Mouse (Mus musculus): Measurements from ENCODE around the gene Fpgs. TPM values are rescaled to one million over a fixed set of nuclear protein-coding genes. Genes with fewer than 3 reads are reported as not detected.
A peak's percentile ranks its signal among the peaks of the same experiment; 100 is the strongest.

The Fpgs gene
- polyA plus RNA-seq, 1 experiment from 2014 or later, result 29.5 TPM

DNA sequence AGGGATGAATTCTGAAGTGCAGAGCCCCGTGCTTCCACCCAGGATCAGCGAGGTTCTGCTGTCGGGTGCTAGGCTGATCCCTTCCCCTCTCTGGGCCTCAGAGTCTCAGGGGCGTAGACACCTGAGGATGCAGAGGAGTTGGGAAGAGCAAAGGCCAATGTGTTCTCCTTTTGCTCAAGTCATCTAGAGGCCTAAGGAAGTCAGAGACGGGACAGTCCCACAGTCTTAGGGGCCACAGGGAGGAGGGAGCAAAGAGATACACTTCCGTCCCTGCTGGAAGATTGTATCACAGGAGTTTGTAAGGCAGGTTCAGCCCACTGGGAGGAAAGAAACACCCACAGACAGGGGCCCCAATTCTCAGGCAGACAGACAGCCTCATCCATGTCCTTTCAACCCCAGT lies 18.1 kb upstream of the Fpgs start:
- no peak for DNase-seq (ENCODE audit: extremely low spot score, low spot score)
- Histone ChIP-seq H3K36me3 (replicated peaks) (no peaks in the 10 kb centered on the region), H3K4me1 (peaks cover 26% of the 10 kb centered on the region), H3K9me3 (no peaks in the 10 kb centered on the region; the same call in 1 of the 2 replicates), H3K27ac (no peak overlapping the region; the same call in 1 of the 2 replicates), H3K27me3 (ENCODE audit: poor library complexity, severe bottlenecking) (no peaks in the 10 kb centered on the region), H3K4me3 (no peak overlapping the region)
- 61% methylated on average over 6 of the region's 6 CpGs for WGBS

- H3K27ac ChIP-seq, result peak within 1 kb of the TSS; percentile 61
- no peak for DNase-seq (ENCODE audit: extremely low spot score, low spot score)
- H3K9me3 ChIP-seq, result no peaks in the 10 kb centered on the region; the same call in 1 of the 2 replicates
- no peaks in the 10 kb centered on the region for H3K36me3 ChIP-seq (replicated peaks)
- H3K4me1 ChIP-seq, result peaks cover 24% of the 10 kb centered on the region
- WGBS, result 66% methylated on average over 8 of the region's 8 CpGs
- no peaks in the 10 kb centered on the region for H3K27me3 ChIP-seq (ENCODE audit: poor library complexity, severe bottlenecking)
- H3K4me3 ChIP-seq, result no peak within 1 kb of the TSS
These were observed 16.8 kb upstream of the Fpgs start, which contains the start of gene Sh2d3c for GRCm38 (mm10) chr2:32720681-32721229. Sh2d3c (plus strand) TSS chr2:32721055.

DNA sequence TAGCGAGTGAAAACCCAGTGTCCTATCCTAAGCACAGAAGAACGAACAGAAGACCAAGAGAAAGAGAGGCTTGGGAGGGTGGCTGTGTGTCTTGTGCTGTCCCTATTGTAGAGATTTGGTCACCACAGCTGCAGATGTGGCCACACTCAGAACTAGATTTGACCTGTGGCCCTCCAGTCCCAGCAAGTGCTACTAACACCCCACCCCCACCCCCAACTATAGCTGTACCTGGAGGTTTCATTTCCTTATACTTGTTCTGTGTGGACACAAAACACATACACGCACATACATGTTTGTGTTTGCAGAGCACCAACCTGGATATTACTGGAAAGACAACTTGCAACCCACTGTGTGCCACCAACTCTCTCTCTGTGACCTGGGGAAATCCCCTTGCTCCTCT lies 16.1 kb upstream of the Fpgs start:
- H3K4me3 ChIP-seq, result no peak overlapping the region
- DNase-seq (ENCODE audit: extremely low spot score, low spot score), result no peak
- H3K27ac ChIP-seq, result no peak overlapping the region
- peaks cover 24% of the 10 kb centered on the region for H3K4me1 ChIP-seq
- 94% methylated on average over 3 of the region's 3 CpGs for WGBS
- H3K9me3 ChIP-seq, result no peaks in the 10 kb centered on the region; the same call in 1 of the 2 replicates
- H3K27me3 ChIP-seq (ENCODE audit: poor library complexity, severe bottlenecking), result no peaks in the 10 kb centered on the region
- no peaks in the 10 kb centered on the region for H3K36me3 ChIP-seq (replicated peaks)

DNA sequence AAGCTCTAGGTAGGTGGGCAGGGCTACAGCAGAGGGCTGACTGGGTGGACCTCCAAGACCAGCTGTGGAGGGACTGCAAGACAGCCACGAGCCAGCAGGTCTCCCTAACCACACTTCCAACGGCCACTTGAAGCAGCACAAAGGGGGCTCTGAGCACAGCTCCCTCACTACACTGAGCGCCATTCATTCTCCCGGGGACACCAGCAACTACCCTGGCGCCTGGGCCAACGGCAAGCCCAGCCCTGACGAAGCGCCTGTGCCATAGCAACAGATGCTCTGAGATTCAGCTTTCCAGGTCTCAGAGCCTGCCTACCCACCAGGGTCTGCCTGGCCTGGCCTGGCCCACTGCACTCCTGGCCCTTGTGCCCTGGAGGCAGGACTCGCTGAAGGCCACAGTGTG lies 14.8 kb upstream of the Fpgs start:
- Histone ChIP-seq H3K4me3 (no peak overlapping the region), H3K36me3 (replicated peaks) (no peaks in the 10 kb centered on the region), H3K9me3 (no peaks in the 10 kb centered on the region; the same call in 1 of the 2 replicates), H3K27me3 (ENCODE audit: poor library complexity, severe bottlenecking) (no peaks in the 10 kb centered on the region), H3K27ac (peak overlapping the region; percentile 56), H3K4me1 (peaks cover 36% of the 10 kb centered on the region)
- no peak for DNase-seq (ENCODE audit: extremely low spot score, low spot score)
- WGBS, result 49% methylated on average over 9 of the region's 9 CpGs

DNA sequence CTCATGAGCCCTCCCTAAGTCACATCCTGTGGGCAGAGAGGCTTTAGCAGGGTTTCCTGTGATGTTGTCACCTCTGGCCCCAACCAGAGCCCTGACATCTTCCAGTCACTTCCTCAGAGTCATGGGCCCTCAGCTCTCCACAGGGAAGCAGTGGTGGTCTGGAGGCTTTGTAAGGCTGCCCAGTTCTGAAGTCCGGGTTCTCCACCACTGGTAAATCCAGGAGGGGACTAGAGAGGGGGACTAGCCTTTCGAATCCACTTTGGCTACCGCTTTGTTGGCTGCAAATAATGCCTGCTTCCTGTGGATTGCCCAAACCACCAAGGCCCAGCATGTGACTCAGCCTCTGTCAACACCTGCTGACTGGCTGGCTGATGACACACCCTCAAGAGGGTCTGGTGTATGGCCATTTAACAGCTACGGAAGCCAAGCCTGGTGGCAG lies 11.1 kb upstream of the Fpgs start:
- H3K36me3 ChIP-seq (replicated peaks), result peaks cover 16% of the 10 kb centered on the region
- DNase-seq (ENCODE audit: extremely low spot score, low spot score), result no peak
- no peak overlapping the region for H3K4me3 ChIP-seq
- H3K4me1 ChIP-seq, result peaks cover 42% of the 10 kb centered on the region
- 71% methylated on average over 4 of the region's 4 CpGs for WGBS
- peak overlapping the region; percentile 98 for H3K27ac ChIP-seq
- H3K27me3 ChIP-seq (ENCODE audit: poor library complexity, severe bottlenecking), result no peaks in the 10 kb centered on the region
- no peaks in the 10 kb centered on the region; the same call in 1 of the 2 replicates for H3K9me3 ChIP-seq

DNA sequence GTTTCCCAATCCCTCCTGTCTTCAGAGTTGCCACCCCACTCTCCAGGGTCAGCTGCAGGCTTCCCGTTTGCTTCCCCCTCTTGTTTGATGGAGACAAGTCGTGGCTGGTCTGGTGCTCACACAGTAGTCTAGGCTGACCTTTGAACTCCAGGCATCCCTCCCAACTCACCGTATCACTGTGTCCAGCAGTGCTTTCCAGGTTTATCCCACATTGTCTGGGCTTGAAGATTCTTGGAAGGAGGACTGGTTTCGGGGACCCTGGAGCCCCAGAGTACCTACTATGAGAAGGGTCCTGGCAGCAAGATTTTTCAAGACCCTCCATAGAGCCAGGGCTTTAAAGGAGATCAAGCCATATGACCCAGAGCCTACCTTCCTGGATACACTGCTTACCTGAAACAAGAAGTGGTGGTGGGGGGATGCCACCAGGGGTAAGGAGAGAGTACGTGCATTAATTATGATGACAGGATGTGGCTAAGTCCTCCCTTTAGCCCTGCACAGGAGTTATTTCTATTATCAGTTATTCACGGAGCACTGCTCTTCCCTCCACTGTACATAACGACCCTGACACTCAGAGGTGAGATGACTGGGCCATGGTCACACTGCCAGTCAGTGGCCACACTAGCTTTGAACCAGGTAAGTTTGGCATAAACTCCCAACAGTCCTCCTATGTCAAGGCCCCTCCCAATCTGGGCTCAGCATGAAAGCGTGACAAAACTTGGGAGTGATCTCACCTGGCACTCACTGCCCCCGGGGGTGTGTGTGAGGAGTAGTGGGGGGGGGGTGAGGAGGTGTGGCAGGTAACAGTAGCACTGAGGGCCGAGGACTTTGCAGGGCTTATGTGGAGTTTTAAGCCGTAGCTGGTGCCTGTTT lies 10.4 kb upstream of the Fpgs start:
- Histone ChIP-seq H3K27me3 (ENCODE audit: poor library complexity, severe bottlenecking) (no peaks in the 10 kb centered on the region), H3K36me3 (replicated peaks) (peaks cover 22% of the 10 kb centered on the region), H3K27ac (peak overlapping the region; percentile 98), H3K4me3 (peak overlapping the region; percentile 97), H3K9me3 (no peaks in the 10 kb centered on the region; the same call in 1 of the 2 replicates), H3K4me1 (peaks cover 47% of the 10 kb centered on the region)
- DNase-seq (ENCODE audit: extremely low spot score, low spot score), result no peak
- WGBS, result 73% methylated on average over 11 of the region's 11 CpGs

GRCm38 (mm10) chr2:32712934-32713817 lies 9.2 kb upstream of the Fpgs start, which contains the start of gene Cdk9:
Cdk9 (minus strand) TSS chr2:32713076.
- Histone ChIP-seq H3K27ac (peak within 1 kb of the TSS; percentile 98), H3K4me1 (peaks cover 44% of the 10 kb centered on the region), H3K27me3 (ENCODE audit: poor library complexity, severe bottlenecking) (no peaks in the 10 kb centered on the region), H3K9me3 (no peaks in the 10 kb centered on the region; the same call in 1 of the 2 replicates), H3K4me3 (peak within 1 kb of the TSS; percentile 97), H3K36me3 (replicated peaks) (peaks cover 34% of the 10 kb centered on the region)
- WGBS, result under 1% methylated on average over 62 of the region's 79 CpGs
- peak; percentile 94 for DNase-seq (ENCODE audit: extremely low spot score, low spot score)

DNA sequence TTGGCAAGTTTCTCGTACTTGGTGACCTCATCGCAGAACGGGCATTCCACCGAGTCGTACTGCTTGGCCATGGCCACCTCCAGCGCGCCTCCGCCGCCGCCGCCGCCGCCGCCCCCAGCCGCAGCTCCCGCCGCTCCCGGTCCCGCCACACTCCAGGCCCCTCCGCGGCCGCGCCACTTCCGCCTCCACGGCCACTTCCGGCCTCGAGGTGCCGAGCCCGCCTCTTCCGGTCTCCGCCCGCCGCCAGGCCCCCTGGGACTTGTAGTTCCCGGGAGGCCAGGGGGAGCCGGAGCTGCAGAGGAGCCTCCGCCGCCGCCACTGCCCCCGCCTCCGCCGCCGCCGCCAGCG lies 8.6 kb upstream of the Fpgs start:
- Histone ChIP-seq H3K27ac (peak overlapping the region; percentile 98), H3K36me3 (replicated peaks) (peaks cover 40% of the 10 kb centered on the region), H3K9me3 (no peaks in the 10 kb centered on the region; the same call in 1 of the 2 replicates), H3K4me3 (peak overlapping the region; percentile 97), H3K27me3 (ENCODE audit: poor library complexity, severe bottlenecking) (no peaks in the 10 kb centered on the region), H3K4me1 (peaks cover 44% of the 10 kb centered on the region)
- under 1% methylated on average over 33 of the region's 44 CpGs for WGBS
- peak; percentile 91 for DNase-seq (ENCODE audit: extremely low spot score, low spot score)

DNA sequence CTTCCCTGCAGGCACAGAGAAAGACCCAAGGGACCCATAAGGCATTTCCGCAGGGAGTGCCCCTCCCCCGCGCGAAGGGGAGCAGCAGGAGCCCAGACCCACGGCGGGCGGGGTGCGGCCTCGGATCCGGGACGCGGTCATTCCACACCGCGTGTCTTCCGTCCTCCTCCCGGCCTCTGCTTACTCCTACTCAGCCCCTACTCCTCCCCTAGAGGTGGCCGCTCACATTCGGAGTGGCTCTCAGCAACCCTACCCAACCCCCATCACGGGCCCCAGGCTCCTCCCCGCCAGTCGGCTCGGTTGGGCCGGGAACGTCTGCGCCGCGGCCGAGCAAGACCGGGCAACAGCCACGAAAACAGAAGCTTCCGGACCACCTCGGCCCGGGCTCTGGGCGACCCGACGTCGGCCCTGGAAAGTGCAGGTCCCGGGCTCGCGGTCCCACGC lies 8.2 kb upstream of the Fpgs start:
- Histone ChIP-seq H3K4me1 (peaks cover 44% of the 10 kb centered on the region), H3K9me3 (no peaks in the 10 kb centered on the region; the same call in 1 of the 2 replicates), H3K4me3 (peak overlapping the region; percentile 97), H3K27ac (peak overlapping the region; percentile 98), H3K27me3 (ENCODE audit: poor library complexity, severe bottlenecking) (no peaks in the 10 kb centered on the region), H3K36me3 (replicated peaks) (peaks cover 44% of the 10 kb centered on the region)
- WGBS, result under 1% methylated on average over 41 of the region's 41 CpGs
- peak; percentile 68 for DNase-seq (ENCODE audit: extremely low spot score, low spot score)

- peaks cover 51% of the 10 kb centered on the region for H3K36me3 ChIP-seq (replicated peaks)
- peak overlapping the region; percentile 97 for H3K4me3 ChIP-seq
- no peaks in the 10 kb centered on the region for H3K9me3 ChIP-seq
- peaks cover 44% of the 10 kb centered on the region for H3K4me1 ChIP-seq
- H3K27ac ChIP-seq, result peak overlapping the region; percentile 98
- H3K27me3 ChIP-seq (ENCODE audit: poor library complexity, severe bottlenecking), result no peaks in the 10 kb centered on the region
- 30% methylated on average over 9 of the region's 9 CpGs for WGBS
- no peak for DNase-seq (ENCODE audit: extremely low spot score, low spot score)
These were observed 7.5 kb upstream of the Fpgs start for GRCm38 (mm10) chr2:32711301-32712056.

- WGBS, result 90% methylated on average over 5 of the region's 5 CpGs
- DNase-seq (ENCODE audit: extremely low spot score, low spot score), result no peak
- H3K36me3 ChIP-seq (replicated peaks), result peaks cover 61% of the 10 kb centered on the region
- H3K4me1 ChIP-seq, result peaks cover 44% of the 10 kb centered on the region
- no peaks in the 10 kb centered on the region for H3K27me3 ChIP-seq (ENCODE audit: poor library complexity, severe bottlenecking)
- no peak overlapping the region for H3K27ac ChIP-seq
- H3K4me3 ChIP-seq, result no peak overlapping the region
- H3K9me3 ChIP-seq, result no peaks in the 10 kb centered on the region
These were observed 6.5 kb upstream of the Fpgs start for GRCm38 (mm10) chr2:32710425-32710824.
